Mouse (Mus musculus) neural tube, embryonic 12.5 days (tissue): ENCODE results near the gene 4930469K13Rik. TPM values are rescaled to one million over a fixed set of nuclear protein-coding genes. Genes with fewer than 3 reads are reported as not detected.

Source experiments
- ATAC-seq: fragments of 200-750 bp; cut with Nextera tagmentation; 2 replicates; pipeline ENCODE4 v1.8.0; 2017; ENCODE audit warnings: low read depth, mild to moderate bottlenecking, moderate TSS enrichment, moderate library complexity; ENCODE audit not compliant: low FRiP score
- H3K27ac ChIP-seq: fragments of 300-500 bp; sonication (generic); 2 replicates; pipeline ENCODE4 v1.5.1; 2016
- H3K27me3 ChIP-seq: fragments of 300-500 bp; sonication (generic); replicated peaks from 2 replicates; pipeline ENCODE4 v1.6.1; 2016; ENCODE audit warnings: mild to moderate bottlenecking
- H3K36me3 ChIP-seq: fragments of 300-500 bp; sonication (generic); 2 replicates; pipeline ENCODE4 v1.6.1; 2016; ENCODE audit warnings: mild to moderate bottlenecking
- H3K4me1 ChIP-seq: fragments of 300-500 bp; sonication (generic); 2 replicates; pipeline ENCODE4 v1.6.1; 2016
- H3K4me2 ChIP-seq: fragments of 300-500 bp; sonication (generic); replicated peaks from 2 replicates; pipeline ENCODE4 v1.6.1; 2016; ENCODE audit warnings: mild to moderate bottlenecking
- H3K4me3 ChIP-seq: fragments of 300-500 bp; sonication (generic); 2 replicates; pipeline ENCODE4 v1.5.1; 2016
- H3K9ac ChIP-seq: fragments of 300-500 bp; sonication (generic); 2 replicates; pipeline ENCODE4 v1.6.1; 2016; ENCODE audit warnings: mild to moderate bottlenecking
- H3K9me3 ChIP-seq: fragments of 300-500 bp; sonication (generic); 2 replicates; pipeline ENCODE4 v1.6.1; 2016; ENCODE audit warnings: mild to moderate bottlenecking
- WGBS: fragments of 180-500 bp; shearing (Covaris S2); methylation state at CpG from one replicate; pipeline ENCODE4 v1.1.7; 2016; 5-methylcytosine and 5-hydroxymethylcytosine counted together
- polyA plus RNA-seq: library from polyadenylated mRNA; unstranded; fragments of >200 nt; fragmentation: Nextera tagmentation; extraction: Ambion mirVana; gene quantifications from 2 replicates; pipeline ENCODE4 v1.2.1, GENCODE M21; 2016

The 4930469K13Rik gene
- polyA plus RNA-seq, 1 experiment from 2014 or later = 21.1 TPM

- Histone ChIP-seq H3K9me3 (no peaks in the 10 kb centered on the region), H3K27me3 (no peaks in the 10 kb centered on the region), H3K27ac (no peak overlapping the region), H3K4me3 (no peak overlapping the region), H3K9ac (no peak overlapping the region), H3K36me3 (no peaks in the 10 kb centered on the region), H3K4me2 (no peak overlapping the region), H3K4me1 (no peaks in the 10 kb centered on the region)
- 65% methylated on average over 10 of the region's 10 CpGs for WGBS
- no peak for ATAC-seq
Observed at GRCm38 (mm10) chr11:33998244-33998643, 100.1 kb downstream of the 4930469K13Rik start.

- H3K9me3 ChIP-seq = no peaks in the 10 kb centered on the region
- ATAC-seq = no peak
- H3K36me3 ChIP-seq = no peaks in the 10 kb centered on the region
- H3K9ac ChIP-seq = no peak overlapping the region
- 0 out of 2 replicates have a peak, but pooled peaks cover 4% of the 10 kb centered on the region for H3K27me3 ChIP-seq
- no peak overlapping the region for H3K4me3 ChIP-seq
- 0 out of 2 replicates have a peak, but pooled peaks cover 3% of the 10 kb centered on the region for H3K4me1 ChIP-seq
- no peak overlapping the region for H3K27ac ChIP-seq
- 69% methylated on average over 5 of the region's 5 CpGs for WGBS
- H3K4me2 ChIP-seq = no peak overlapping the region
Observed at GRCm38 (mm10) chr11:33993496-33993895, 104.9 kb downstream of the 4930469K13Rik start.

GRCm38 (mm10) chr11:33992938-33993337 is 105.4 kb downstream of the 4930469K13Rik start, which contains the start of gene Kcnip1:
TSS of gene Kcnip1 (minus strand) at chr11:33993152.
- Histone ChIP-seq H3K27me3 (0 out of 2 replicates have a peak, but pooled peaks cover 4% of the 10 kb centered on the region), H3K27ac (no peak within 1 kb of the TSS), H3K4me1 (0 out of 2 replicates have a peak, but pooled peaks cover 3% of the 10 kb centered on the region), H3K9me3 (no peaks in the 10 kb centered on the region), H3K4me2 (peak within 1 kb of the TSS; percentile 28; the same call in 1 of the 2 replicates), H3K36me3 (no peaks in the 10 kb centered on the region), H3K4me3 (no peak within 1 kb of the TSS), H3K9ac (no peak within 1 kb of the TSS)
- peak; percentile 37; the same call in 1 of the 2 replicates for ATAC-seq
- WGBS = 32% methylated on average over 12 of the region's 12 CpGs

GRCm38 (mm10) chr11:33990002-33990401 is 108.4 kb downstream of the 4930469K13Rik start:
- no peak overlapping the region for H3K9ac ChIP-seq
- no peak overlapping the region for H3K4me3 ChIP-seq
- 89% methylated on average over 5 of the region's 5 CpGs for WGBS
- H3K27me3 ChIP-seq = 0 out of 2 replicates have a peak, but pooled peaks cover 4% of the 10 kb centered on the region
- no peak overlapping the region for H3K27ac ChIP-seq
- H3K9me3 ChIP-seq = no peaks in the 10 kb centered on the region
- ATAC-seq = no peak
- no peak overlapping the region for H3K4me2 ChIP-seq
- H3K4me1 ChIP-seq = 0 out of 2 replicates have a peak, but pooled peaks cover 3% of the 10 kb centered on the region
- no peaks in the 10 kb centered on the region for H3K36me3 ChIP-seq

- H3K4me3 ChIP-seq = no peak overlapping the region
- H3K9ac ChIP-seq = no peak overlapping the region
- no peaks in the 10 kb centered on the region for H3K4me1 ChIP-seq
- no peak overlapping the region for H3K27ac ChIP-seq
- no peak overlapping the region for H3K4me2 ChIP-seq
- no peaks in the 10 kb centered on the region for H3K36me3 ChIP-seq
- WGBS = 87% methylated on average over 2 of the region's 2 CpGs
- no peaks in the 10 kb centered on the region for H3K27me3 ChIP-seq
- ATAC-seq = no peak
- no peaks in the 10 kb centered on the region for H3K9me3 ChIP-seq
Observed at GRCm38 (mm10) chr11:33986525-33986924, 111.8 kb downstream of the 4930469K13Rik start.

- H3K4me1 ChIP-seq = no peaks in the 10 kb centered on the region
- H3K4me2 ChIP-seq = no peak overlapping the region
- no peak overlapping the region for H3K9ac ChIP-seq
- no peak overlapping the region for H3K4me3 ChIP-seq
- no peaks in the 10 kb centered on the region for H3K36me3 ChIP-seq
- no peaks in the 10 kb centered on the region for H3K27me3 ChIP-seq
- no peak for ATAC-seq
- H3K27ac ChIP-seq = no peak overlapping the region
- no peaks in the 10 kb centered on the region for H3K9me3 ChIP-seq
- whole genome bisulfite sequencing = 76% methylated on average over 4 of the region's 4 CpGs
Observed at GRCm38 (mm10) chr11:33980146-33980545, 118.2 kb downstream of the 4930469K13Rik start.

GRCm38 (mm10) chr11:33975121-33975520 is 123.2 kb downstream of the 4930469K13Rik start:
- Histone ChIP-seq H3K4me2 (no peak overlapping the region), H3K9me3 (no peaks in the 10 kb centered on the region)
- WGBS = 93% methylated on average over 2 of the region's 2 CpGs

GRCm38 (mm10) chr11:33974341-33975040 is 123.9 kb downstream of the 4930469K13Rik start:
- Histone ChIP-seq H3K27me3 (no peaks in the 10 kb centered on the region), H3K9ac (no peak overlapping the region), H3K27ac (no peak overlapping the region), H3K36me3 (no peaks in the 10 kb centered on the region), H3K4me2 (no peak overlapping the region), H3K4me1 (no peaks in the 10 kb centered on the region), H3K9me3 (no peaks in the 10 kb centered on the region), H3K4me3 (no peak overlapping the region)
- no peak for ATAC-seq
- 82% methylated on average over 14 of the region's 14 CpGs for WGBS

More at GRCm38 (mm10) chr11:33975121-33975520, 123.2 kb downstream of the 4930469K13Rik start:
- no peak overlapping the region for H3K27ac ChIP-seq
- H3K9ac ChIP-seq = no peak overlapping the region
- no peaks in the 10 kb centered on the region for H3K27me3 ChIP-seq
- no peaks in the 10 kb centered on the region for H3K36me3 ChIP-seq
- ATAC-seq = no peak
- no peak overlapping the region for H3K4me3 ChIP-seq
- H3K4me1 ChIP-seq = no peaks in the 10 kb centered on the region

- H3K9ac ChIP-seq = no peak overlapping the region
- H3K4me2 ChIP-seq = no peak overlapping the region
- no peaks in the 10 kb centered on the region for H3K36me3 ChIP-seq
- no peaks in the 10 kb centered on the region for H3K27me3 ChIP-seq
- 84% methylated on average over 7 of the region's 7 CpGs for WGBS
- no peak overlapping the region for H3K27ac ChIP-seq
- no peak overlapping the region for H3K4me3 ChIP-seq
- H3K9me3 ChIP-seq = no peaks in the 10 kb centered on the region
- H3K4me1 ChIP-seq = no peaks in the 10 kb centered on the region
- ATAC-seq = no peak
Observed at GRCm38 (mm10) chr11:33972114-33972513, 126.2 kb downstream of the 4930469K13Rik start.

GRCm38 (mm10) chr11:33969199-33969598 is 129.2 kb downstream of the 4930469K13Rik start:
- Histone ChIP-seq H3K27me3 (no peaks in the 10 kb centered on the region), H3K27ac (no peak overlapping the region), H3K4me2 (no peak overlapping the region), H3K9me3 (no peaks in the 10 kb centered on the region), H3K36me3 (no peaks in the 10 kb centered on the region), H3K9ac (no peak overlapping the region), H3K4me1 (no peaks in the 10 kb centered on the region; the same call in 1 of the 2 replicates), H3K4me3 (no peak overlapping the region)
- 89% methylated on average over 3 of the region's 3 CpGs for WGBS
- ATAC-seq = no peak

- no peaks in the 10 kb centered on the region for H3K36me3 ChIP-seq
- H3K4me3 ChIP-seq = no peak overlapping the region
- H3K9ac ChIP-seq = no peak overlapping the region
- WGBS = 84% methylated on average over 4 of the region's 4 CpGs
- no peak overlapping the region for H3K4me2 ChIP-seq
- H3K9me3 ChIP-seq = no peaks in the 10 kb centered on the region
- peaks cover 6% of the 10 kb centered on the region for H3K4me1 ChIP-seq
- no peak for ATAC-seq
- no peaks in the 10 kb centered on the region for H3K27me3 ChIP-seq
- no peak overlapping the region for H3K27ac ChIP-seq
Observed at GRCm38 (mm10) chr11:33967708-33968107, 130.6 kb downstream of the 4930469K13Rik start.

GRCm38 (mm10) chr11:33965380-33965779 is 133.0 kb downstream of the 4930469K13Rik start:
- Histone ChIP-seq H3K4me1 (peaks cover 6% of the 10 kb centered on the region), H3K4me2 (no peak overlapping the region), H3K4me3 (no peak overlapping the region), H3K9me3 (no peaks in the 10 kb centered on the region), H3K27me3 (no peaks in the 10 kb centered on the region), H3K36me3 (no peaks in the 10 kb centered on the region), H3K9ac (no peak overlapping the region), H3K27ac (no peak overlapping the region)
- ATAC-seq = no peak
- 61% methylated on average over 2 of the region's 2 CpGs for WGBS
